Mouse (Mus musculus) splenic B cell, adult 2 months (primary cell): Measurements from ENCODE around the gene Pde4c.

Experiments used
- DNase-seq: peaks from one replicate; pipeline ENCODE4 v3.0.0-alpha.2; 2011; ENCODE audit warnings: low read depth, low spot score
- H3K27me3 ChIP-seq: 2 replicates; pipeline ENCODE4 v1.6.1; 2012; ENCODE audit warnings: mild to moderate bottlenecking, low read length, moderate library complexity, mixed read lengths; ENCODE audit not compliant: control insufficient read depth, poor library complexity, insufficient read depth, severe bottlenecking
- H3K36me3 ChIP-seq: 2 replicates; pipeline ENCODE4 v1.6.1; 2012; ENCODE audit warnings: mild to moderate bottlenecking, low read length, moderate library complexity, mixed read lengths; ENCODE audit not compliant: control insufficient read depth, poor library complexity, insufficient read depth, severe bottlenecking

Pde4c gene

GRCm38 (mm10) chr8:70747211-70747890, 23.8 kb downstream of the Pde4c start:
- no peaks in the 10 kb centered on the region for H3K27me3 ChIP-seq
- no peak for DNase-seq

GRCm38 (mm10) chr8:70748246-70749096, 25.0 kb downstream of the Pde4c start:
- Histone ChIP-seq H3K27me3 (no peaks in the 10 kb centered on the region), H3K36me3 (no peaks in the 10 kb centered on the region; the same call in 1 of the 2 replicates)
- DNase-seq: no peak

More at GRCm38 (mm10) chr8:70747211-70747890, 23.8 kb downstream of the Pde4c start:
- no peaks in the 10 kb centered on the region; the same call in 1 of the 2 replicates for H3K36me3 ChIP-seq

- DNase-seq: no peak
- no peaks in the 10 kb centered on the region for H3K36me3 ChIP-seq
- H3K27me3 ChIP-seq: no peaks in the 10 kb centered on the region
These were observed 25.7 kb downstream of the Pde4c start for GRCm38 (mm10) chr8:70749097-70749674.

GRCm38 (mm10) chr8:70750128-70750680, 26.7 kb downstream of the Pde4c start:
- DNase-seq: no peak
- Histone ChIP-seq H3K36me3 (no peaks in the 10 kb centered on the region), H3K27me3 (no peaks in the 10 kb centered on the region)

- no peaks in the 10 kb centered on the region for H3K27me3 ChIP-seq
- no peaks in the 10 kb centered on the region; the same call in 1 of the 2 replicates for H3K36me3 ChIP-seq
- peak; percentile 84 for DNase-seq
These were observed 28.7 kb downstream of the Pde4c start for GRCm38 (mm10) chr8:70752000-70752764.

GRCm38 (mm10) chr8:70753151-70753550, 29.6 kb downstream of the Pde4c start:
- peak; percentile 69 for DNase-seq
- H3K27me3 ChIP-seq: no peaks in the 10 kb centered on the region
- no peaks in the 10 kb centered on the region; the same call in none of the 2 replicates for H3K36me3 ChIP-seq

GRCm38 (mm10) chr8:70754043-70754870, 30.7 kb downstream of the Pde4c start, which contains the start of gene Rab3a:
Gene Rab3a, plus strand, starts transcription at chr8:70754679.
- DNase-seq: peak; percentile 98
- Histone ChIP-seq H3K27me3 (no peaks in the 10 kb centered on the region), H3K36me3 (no peaks in the 10 kb centered on the region; the same call in none of the 2 replicates)

- Histone ChIP-seq H3K27me3 (no peaks in the 10 kb centered on the region), H3K36me3 (no peaks in the 10 kb centered on the region; the same call in none of the 2 replicates)
- DNase-seq: peak; percentile 53
These were observed 31.5 kb downstream of the Pde4c start for GRCm38 (mm10) chr8:70754871-70755660.

GRCm38 (mm10) chr8:70755661-70756475, 32.3 kb downstream of the Pde4c start:
- no peaks in the 10 kb centered on the region; the same call in none of the 2 replicates for H3K36me3 ChIP-seq

GRCm38 (mm10) chr8:70756476-70757040, 33.0 kb downstream of the Pde4c start:
- no peak for DNase-seq
- no peaks in the 10 kb centered on the region for H3K27me3 ChIP-seq
- no peaks in the 10 kb centered on the region; the same call in none of the 2 replicates for H3K36me3 ChIP-seq

More at GRCm38 (mm10) chr8:70755661-70756475, 32.3 kb downstream of the Pde4c start:
- no peaks in the 10 kb centered on the region for H3K27me3 ChIP-seq
- no peak for DNase-seq

- DNase-seq: peak; percentile 64
- Histone ChIP-seq H3K27me3 (no peaks in the 10 kb centered on the region), H3K36me3 (peaks cover 1% of the 10 kb centered on the region)
These were observed 34.2 kb downstream of the Pde4c start for GRCm38 (mm10) chr8:70757523-70758307.
